Mouse (Mus musculus) liver, embryonic 12.5 days (tissue): ENCODE data around the gene Ifitm10. TPM values are rescaled to one million over a fixed set of nuclear protein-coding genes. Genes with fewer than 3 reads are reported as not detected.
"Not testable (repeated sequence)": the region's sequence is repeated elsewhere in the genome, so short reads cannot be mapped to it uniquely, and the experiment has no call there.

Experiments used
- ATAC-seq: fragments of 200-750 bp; cut with Nextera tagmentation; 2 replicates; pipeline ENCODE4 v1.8.0; 2017; ENCODE audit warnings: moderate number of reproducible peaks, mild to moderate bottlenecking, moderate library complexity
- H3K27ac ChIP-seq: fragments of 300-500 bp; sonication (generic); 2 replicates; pipeline ENCODE4 v1.5.1; 2016; ENCODE audit warnings: mild to moderate bottlenecking
- H3K27me3 ChIP-seq: fragments of 300-500 bp; sonication (generic); replicated peaks from 2 replicates; pipeline ENCODE4 v1.6.1; 2016; ENCODE audit warnings: mild to moderate bottlenecking, moderate library complexity
- H3K36me3 ChIP-seq: fragments of 300-500 bp; sonication (generic); 2 replicates; pipeline ENCODE4 v1.6.1; 2016; ENCODE audit warnings: mild to moderate bottlenecking, moderate library complexity
- H3K4me1 ChIP-seq: fragments of 300-500 bp; sonication (generic); 2 replicates; pipeline ENCODE4 v1.6.1; 2016
- H3K4me2 ChIP-seq: fragments of 300-500 bp; sonication (generic); 2 replicates; pipeline ENCODE4 v1.6.1; 2016; ENCODE audit warnings: mild to moderate bottlenecking, moderate library complexity
- H3K4me3 ChIP-seq: fragments of 300-500 bp; sonication (generic); 2 replicates; pipeline ENCODE4 v1.5.1; 2016; ENCODE audit warnings: mild to moderate bottlenecking, moderate library complexity
- H3K9ac ChIP-seq: fragments of 300-500 bp; sonication (generic); 2 replicates; pipeline ENCODE4 v1.6.1; 2016; ENCODE audit warnings: mild to moderate bottlenecking, moderate library complexity
- H3K9me3 ChIP-seq: fragments of 300-500 bp; sonication (generic); replicated peaks from 2 replicates; pipeline ENCODE4 v1.6.1; 2016; ENCODE audit warnings: mild to moderate bottlenecking, moderate library complexity
- WGBS: fragments of 180-500 bp; shearing (Covaris S2); methylation state at CpG from one replicate; pipeline ENCODE4 v1.1.7; 2016; ENCODE audit not compliant: insufficient replicate concordance; 5-methylcytosine and 5-hydroxymethylcytosine counted together
- polyA plus RNA-seq: library from polyadenylated mRNA; unstranded; fragments of >200 nt; fragmentation: Nextera tagmentation; extraction: Ambion mirVana; gene quantifications from 2 replicates; pipeline ENCODE4 v1.2.1, GENCODE M21; 2016

The Ifitm10 gene
- polyA plus RNA-seq, 1 experiment from 2014 or later = 2.5 TPM

GRCm38 (mm10) chr7:142282847-142283246, 90.7 kb downstream of the Ifitm10 start:
- not testable (repeated sequence) for H3K9me3 ChIP-seq, ATAC-seq, H3K4me3 ChIP-seq, H3K27ac ChIP-seq, H3K4me2 ChIP-seq, H3K36me3 ChIP-seq, H3K9ac ChIP-seq
- H3K4me1 ChIP-seq = peaks cover 12% of the 10 kb centered on the region
- 27% methylated on average over 2 of the region's 2 CpGs for WGBS
- H3K27me3 ChIP-seq = peaks cover 63% of the 10 kb centered on the region

- peaks cover 40% of the 10 kb centered on the region for H3K27me3 ChIP-seq
- H3K36me3 ChIP-seq, ATAC-seq, H3K9me3 ChIP-seq, H3K27ac ChIP-seq, H3K4me1 ChIP-seq, H3K4me3 ChIP-seq, H3K9ac ChIP-seq, H3K4me2 ChIP-seq: not testable (repeated sequence)
- WGBS = 57% methylated on average over 1 of the region's 1 CpGs
These were observed 94.3 kb downstream of the Ifitm10 start for GRCm38 (mm10) chr7:142279291-142279690.

- H3K9me3 ChIP-seq, H3K4me2 ChIP-seq, H3K27ac ChIP-seq, H3K4me1 ChIP-seq, ATAC-seq, H3K9ac ChIP-seq, H3K36me3 ChIP-seq, H3K4me3 ChIP-seq: not testable (repeated sequence)
- peaks cover 29% of the 10 kb centered on the region for H3K27me3 ChIP-seq
- 2% methylated on average over 3 of the region's 3 CpGs for WGBS
These were observed 95.4 kb downstream of the Ifitm10 start for GRCm38 (mm10) chr7:142278183-142278582.

Other genes with a start within 250 kb of the Ifitm10 start
- not detected in 2 replicates for gene Gm39115, start 237.7 kb downstream of the Ifitm10 start, polyA plus RNA-seq
- gene Gm45337, start 229.1 kb downstream of the Ifitm10 start, polyA plus RNA-seq = not detected in 2 replicates
- gene Gm29735, start 216.6 kb downstream of the Ifitm10 start, polyA plus RNA-seq = not detected in 2 replicates
- gene Gm4553, start 208.0 kb downstream of the Ifitm10 start, polyA plus RNA-seq = not detected in 2 replicates
- not detected in 2 replicates for gene Krtap5-2, start 197.7 kb downstream of the Ifitm10 start, polyA plus RNA-seq
- not detected in 2 replicates for gene Gm10153, start 183.4 kb downstream of the Ifitm10 start, polyA plus RNA-seq
- gene Krtap5-3, start 172.4 kb downstream of the Ifitm10 start, polyA plus RNA-seq = not detected in 2 replicates
- gene Gm7579, start 161.9 kb downstream of the Ifitm10 start, polyA plus RNA-seq = not detected in 2 replicates
- gene Krtap5-5, start 143.8 kb downstream of the Ifitm10 start, polyA plus RNA-seq = not detected in 2 replicates
- not detected in 2 replicates for gene Gm40460, start 132.7 kb downstream of the Ifitm10 start, polyA plus RNA-seq
- not detected in 2 replicates for gene Gm2431, start 115.4 kb downstream of the Ifitm10 start, polyA plus RNA-seq
- gene Gm4559, start 99.4 kb downstream of the Ifitm10 start, polyA plus RNA-seq = not detected in 2 replicates
- gene Krtap5-1, start 76.6 kb downstream of the Ifitm10 start, polyA plus RNA-seq = not detected in 2 replicates
- gene Krtap5-4, start 70.2 kb downstream of the Ifitm10 start, polyA plus RNA-seq = not detected in 2 replicates
- gene Gm49369, start 8.9 kb upstream of the Ifitm10 start, polyA plus RNA-seq = 1.4 TPM in 1 of 2 replicates, not detected in the other
- gene Ctsd, start 14.3 kb upstream of the Ifitm10 start, polyA plus RNA-seq = 289 and 295 TPM in 2 replicates
- not detected in 2 replicates for gene Syt8, start 61.1 kb upstream of the Ifitm10 start, polyA plus RNA-seq
- gene Tnni2, start 68.1 kb upstream of the Ifitm10 start, polyA plus RNA-seq = 1.8 and 2.4 TPM in 2 replicates
- gene Lsp1, start 87.1 kb upstream of the Ifitm10 start, polyA plus RNA-seq = 16.7 and 17.0 TPM in 2 replicates
- 0.51 TPM in 1 of 2 replicates, not detected in the other for gene Tnnt3, start 125.1 kb upstream of the Ifitm10 start, polyA plus RNA-seq
- gene Mrpl23, start 158.9 kb upstream of the Ifitm10 start, polyA plus RNA-seq = 10.4 and 14.4 TPM in 2 replicates